In the genomic region with DNA sequence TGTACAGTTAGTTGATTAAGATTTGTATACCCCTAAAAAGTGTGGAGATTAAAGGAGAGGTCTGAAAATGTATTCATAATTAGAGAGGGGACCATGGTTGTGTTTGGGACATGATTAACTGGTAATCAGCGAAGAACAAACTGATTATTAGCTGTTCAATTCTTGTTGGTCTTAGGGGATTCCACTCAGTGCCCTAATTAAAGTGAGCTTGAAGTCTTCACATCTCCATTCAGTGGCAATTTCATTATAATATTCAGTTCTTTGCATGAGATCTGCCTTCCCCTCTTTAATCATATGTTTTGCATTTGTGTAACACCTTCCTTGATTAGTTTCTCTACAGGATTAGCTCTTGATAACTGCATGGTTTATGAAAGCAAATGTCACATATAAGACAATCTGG, we compare ENCODE assay signal across 17 mouse cellular contexts.
"Had no signal": no experiment of that assay in that cellular context is flagged by ENCODE, and none has a peak within 500 bp of the region (broad histone marks: within the 10 kb centered on the region; RNA-seq: fewer than 3 reads in every experiment).

No protein-coding gene starts in this region.

- H3K4me3 ChIP-seq: layer of hippocampus, adult 2 months; limb, embryonic 12.5 days; liver, embryonic 13.5 days; lung, embryonic 15.5 days; megakaryocyte, embryonic 14.5 days had no signal

- H3K4me1 ChIP-seq: limb, embryonic 12.5 days; liver, embryonic 13.5 days; lung, embryonic 15.5 days; megakaryocyte, embryonic 14.5 days had no signal

- H3K9me3 ChIP-seq: limb, embryonic 12.5 days; liver, embryonic 13.5 days; lung, embryonic 15.5 days; megakaryocyte, embryonic 14.5 days had no signal

- H3K27me3 ChIP-seq: limb, embryonic 12.5 days; liver, embryonic 13.5 days; lung, embryonic 15.5 days; megakaryocyte, embryonic 14.5 days had no signal

- H3K27ac ChIP-seq: layer of hippocampus, adult 2 months; limb, embryonic 12.5 days; liver, embryonic 13.5 days; lung, embryonic 15.5 days; macrophage had no signal

- H3K36me3 ChIP-seq: limb, embryonic 12.5 days; liver, embryonic 13.5 days; lung, embryonic 15.5 days had no signal

- DNase-seq: kidney, adult 18-20 months; kidney, postnatal 10 days; kidney, postnatal 4 days; liver; liver, embryonic 13.5 days; liver, postnatal 0 days; lung, postnatal 14 days; retina, postnatal 1 day; right cerebral cortex, postnatal 4 days; spleen, adult 18-20 months; thymus, adult 18-20 months; thymus, postnatal 14 days had no signal

- ATAC-seq: liver, postnatal 0 days had no signal

- H3K9ac ChIP-seq: limb, embryonic 12.5 days; liver, embryonic 13.5 days; liver, postnatal 0 days; lung, embryonic 15.5 days had no signal

- H3K4me2 ChIP-seq: limb, embryonic 12.5 days; liver, embryonic 13.5 days; lung, embryonic 15.5 days had no signal
